Mouse (Mus musculus) megakaryocyte-erythroid progenitor cell, adult 5-6 weeks (primary cell): ENCODE measurements around the gene Scarf1. TPM values are rescaled to one million over a fixed set of nuclear protein-coding genes. Genes with fewer than 3 reads are reported as not detected.

Source experiments
- ATAC-seq: replicated peaks from 2 replicates; pipeline ENCODE4 v1.8.0; 2016; ENCODE audit warnings: mild to moderate bottlenecking, inconsistent platforms; ENCODE audit not compliant: severe bottlenecking, poor library complexity, low FRiP score, low TSS enrichment
- total RNA-seq, 2 experiments: library from RNA; stranded (forward) in 1 of 2; stranded (reverse) in 1 of 2; fragments of 200-1000, 215-1000 nt in 1 of 2; fragments of >200 nt in 1 of 2; fragmentation: Nextera tagmentation in 1 of 2; gene quantifications; 2 replicates each; pipeline ENCODE4 v1.2.3; 2014 to 2017

Scarf1 gene
- total RNA-seq (2014; fragmentation: Nextera tagmentation) (1.0 TPM in 1 of 2 replicates, not detected in the other), total RNA-seq (2017) (0.65 TPM in 1 of 2 replicates, not detected in the other)

DNA sequence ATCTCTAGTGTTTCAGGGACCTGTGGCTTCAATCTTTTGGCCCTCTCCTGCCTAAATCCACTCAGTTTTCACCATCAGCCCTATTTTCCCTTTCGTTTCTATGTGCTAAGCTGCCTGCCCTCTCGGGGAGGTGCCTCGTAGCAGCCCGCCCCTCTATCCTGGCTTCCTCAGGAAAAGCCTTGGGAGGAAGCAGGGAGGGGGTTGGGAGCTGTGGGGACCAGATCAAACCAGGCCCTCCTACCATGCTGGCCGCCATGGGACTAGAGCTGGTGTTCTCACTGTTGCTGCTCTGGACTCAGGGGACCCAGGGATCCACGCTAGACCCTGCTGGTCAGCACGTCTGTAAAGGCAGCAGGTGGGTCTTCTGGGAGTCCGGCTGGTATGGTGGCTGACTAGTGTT lies at the start of gene Scarf1:
TSS of gene Scarf1 (plus strand) at position 205 of the 400 bp plus-strand sequence.
- ATAC-seq = no peak

DNA sequence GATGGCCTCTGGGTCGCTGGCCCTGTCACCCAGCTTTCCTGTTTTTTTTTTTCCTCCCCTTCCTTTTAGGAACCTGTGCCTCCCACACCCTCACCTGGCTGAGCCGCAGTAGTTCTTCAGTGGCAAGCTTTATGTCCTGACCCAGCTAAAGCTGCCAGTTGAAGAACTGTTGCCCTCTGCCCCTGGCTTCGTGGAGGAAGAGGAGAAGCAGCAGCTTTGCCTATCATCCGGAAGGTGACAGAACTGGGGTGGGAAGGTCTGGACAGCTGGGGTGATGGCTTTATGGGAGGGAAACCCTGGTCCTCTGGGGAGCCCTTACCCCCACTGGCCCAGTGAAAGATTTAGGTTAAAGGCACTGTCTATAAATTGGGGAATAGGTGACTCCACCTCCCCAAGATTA lies 49.7 kb upstream of the Scarf1 start:
- ATAC-seq = no peak

DNA sequence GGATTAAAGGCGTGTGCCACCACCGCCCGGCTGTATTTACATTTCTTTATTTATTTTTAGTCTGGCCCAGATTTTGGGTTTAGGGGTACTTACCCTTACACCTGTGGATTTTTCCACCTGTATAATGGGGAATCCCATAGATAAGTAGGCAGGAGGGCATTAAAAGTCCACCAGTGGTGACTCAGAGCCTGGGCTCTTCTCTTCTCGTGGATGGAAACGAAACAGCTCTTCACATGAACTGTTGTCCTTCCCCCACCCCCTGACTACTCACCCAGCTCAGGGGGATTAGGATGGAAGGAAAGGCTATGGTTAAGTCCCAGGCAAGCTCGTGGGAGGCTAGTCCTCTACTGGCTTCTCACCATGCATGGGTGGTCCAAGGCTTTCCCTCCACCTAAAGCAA lies 48.9 kb upstream of the Scarf1 start:
- no peak for ATAC-seq

DNA sequence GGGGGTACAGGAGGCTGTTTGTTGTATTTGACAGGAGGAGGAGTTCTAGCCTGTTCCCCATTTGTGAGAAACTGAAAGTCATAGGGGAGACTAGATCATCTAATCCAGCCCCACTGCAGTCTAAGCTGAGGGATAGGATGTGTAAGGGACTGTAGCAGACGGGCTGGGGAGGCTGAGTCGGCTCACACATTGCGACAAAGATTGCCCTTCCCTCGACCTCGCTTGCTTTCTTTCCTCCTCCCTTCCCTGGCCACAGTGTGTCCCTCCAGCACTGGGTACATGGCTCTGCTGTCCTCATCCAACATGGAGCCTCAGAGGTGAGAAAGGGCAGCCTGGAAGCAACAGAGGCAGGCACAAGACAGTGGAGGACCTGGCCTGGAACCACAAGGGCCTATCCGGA lies 48.3 kb upstream of the Scarf1 start:
- no peak for ATAC-seq

DNA sequence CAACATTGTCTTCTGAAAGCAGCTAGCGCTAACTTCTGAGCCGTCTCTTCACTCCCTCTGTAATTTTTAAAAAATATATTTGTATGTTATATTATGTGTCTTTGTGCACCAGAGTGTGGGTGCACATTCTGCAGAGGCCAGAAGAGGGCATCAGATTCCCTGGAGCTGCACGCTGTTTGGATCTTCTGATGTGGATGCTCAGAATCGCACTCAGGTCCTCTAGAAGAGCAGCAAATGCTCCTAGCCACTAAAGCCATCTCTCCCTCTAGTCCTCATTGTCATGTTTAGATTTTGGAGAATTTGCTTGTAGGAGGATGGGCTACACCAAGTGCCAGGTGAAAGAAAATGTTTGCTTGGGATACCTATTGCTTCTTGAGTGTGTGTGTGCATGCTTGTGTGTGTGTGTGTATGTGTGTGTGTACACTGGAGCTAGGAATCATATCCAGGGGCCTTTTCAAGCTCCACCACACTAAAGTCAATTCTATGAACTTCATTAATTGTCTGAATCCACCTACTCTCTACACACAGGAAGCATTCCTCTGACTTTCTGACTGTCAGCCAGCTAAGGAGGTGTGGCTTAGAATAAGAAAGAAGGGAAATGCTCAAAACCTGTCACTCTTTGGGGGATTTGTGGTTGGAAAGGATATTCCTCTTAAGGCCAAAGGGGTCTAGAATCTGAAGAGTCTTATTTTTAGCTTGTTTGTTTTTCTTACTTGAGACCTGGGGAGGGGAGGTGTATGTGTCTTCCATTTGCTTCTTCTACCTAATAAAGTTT lies 46.4 kb upstream of the Scarf1 start:
- no peak for ATAC-seq

DNA sequence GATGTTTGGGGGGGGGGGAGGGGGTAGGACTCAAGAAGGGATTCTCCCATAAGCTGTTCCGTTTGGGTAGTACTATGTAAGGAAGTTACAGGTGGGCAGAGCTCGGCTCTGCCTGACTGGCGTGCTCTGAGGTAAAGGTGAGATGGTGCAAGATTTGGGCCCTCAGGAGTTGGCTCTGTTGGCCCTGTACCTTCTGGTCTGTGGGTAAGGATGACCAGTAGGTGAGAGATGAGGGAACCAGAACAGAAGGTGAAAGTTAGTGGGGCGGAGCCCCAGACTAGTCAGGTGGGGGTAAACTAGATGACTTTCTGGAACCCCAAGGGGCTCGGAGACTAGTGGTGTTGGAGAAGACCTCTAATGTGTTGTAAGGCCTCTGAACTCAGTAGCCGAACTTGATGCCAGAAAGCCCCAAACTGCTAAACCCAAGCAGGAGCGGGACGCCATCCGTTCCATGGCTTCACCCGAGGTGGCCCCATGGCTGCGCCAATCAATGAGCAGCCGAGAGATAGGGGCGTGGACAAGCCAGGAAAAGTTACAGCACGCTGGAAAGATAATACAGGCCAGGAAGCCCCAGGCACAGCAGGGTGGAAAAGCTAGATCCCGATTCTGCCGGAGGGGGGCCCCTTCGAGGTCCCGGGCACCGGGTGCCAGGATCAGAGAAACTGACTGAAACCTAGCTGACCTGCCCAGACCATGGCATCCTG lies 45.7 kb upstream of the Scarf1 start:
- peak; percentile 78 for ATAC-seq

DNA sequence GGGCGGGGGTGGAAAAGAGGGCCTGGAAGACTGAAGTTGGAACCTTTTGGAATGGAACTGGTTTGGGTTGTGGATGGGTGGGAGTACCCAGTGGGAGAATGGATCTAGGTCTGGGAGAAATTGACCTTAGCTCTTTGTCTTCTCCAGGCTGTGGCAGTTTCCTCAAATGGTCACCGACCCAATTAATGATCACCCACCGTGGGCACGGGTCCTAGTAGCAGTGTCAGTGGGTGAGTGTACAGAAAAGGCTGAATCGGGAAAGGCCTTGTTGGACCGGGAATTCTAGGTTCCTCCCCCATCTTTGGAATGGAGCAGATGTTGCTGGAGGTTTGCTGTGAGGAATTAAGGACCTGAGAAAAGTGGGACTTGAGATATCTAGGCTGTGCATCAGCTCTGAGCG lies 44.9 kb upstream of the Scarf1 start:
- ATAC-seq = no peak; the same call in 1 of the 2 replicates

DNA sequence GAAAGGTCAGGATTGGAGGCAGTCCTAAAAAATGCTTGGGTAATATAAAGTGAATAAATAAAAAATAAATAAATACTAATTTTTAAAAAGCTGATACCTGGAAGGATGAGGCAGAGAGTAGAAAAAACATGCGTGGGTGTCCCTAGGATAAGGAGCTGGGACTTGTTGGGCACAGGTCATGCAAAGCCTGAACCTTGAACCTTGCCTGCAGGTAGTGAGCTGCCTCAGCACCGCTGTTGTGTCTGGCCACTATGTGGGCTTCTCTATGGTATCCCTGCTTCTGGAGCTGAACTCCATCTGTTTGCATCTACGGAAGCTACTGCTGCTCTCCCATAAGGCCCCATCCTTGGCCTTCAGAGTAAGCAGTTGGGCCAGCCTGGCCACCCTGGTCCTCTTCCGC lies 44.1 kb upstream of the Scarf1 start:
- ATAC-seq = no peak

DNA sequence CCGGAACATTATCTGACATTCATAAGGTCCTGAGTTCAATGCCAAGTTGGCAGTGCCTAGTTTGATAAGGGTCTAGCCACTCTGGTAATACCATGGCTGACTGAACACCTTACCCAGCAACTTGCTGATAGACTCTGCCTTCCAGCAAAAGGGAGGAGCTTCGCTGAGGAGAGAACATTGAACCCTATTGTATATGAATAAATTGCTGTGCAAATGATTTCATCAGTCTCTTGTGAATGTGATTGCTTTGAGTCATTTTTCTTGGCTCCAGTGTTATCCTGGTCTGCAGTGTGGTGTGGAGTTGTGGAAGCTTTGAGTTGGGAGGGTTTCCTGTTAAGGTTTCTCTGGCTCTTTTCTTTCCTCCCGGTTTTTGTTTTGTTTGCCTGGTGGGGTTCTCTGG lies 42.7 kb upstream of the Scarf1 start:
- 0 out of 2 replicates have a peak, but pooled peaks have one; percentile 35 for ATAC-seq

DNA sequence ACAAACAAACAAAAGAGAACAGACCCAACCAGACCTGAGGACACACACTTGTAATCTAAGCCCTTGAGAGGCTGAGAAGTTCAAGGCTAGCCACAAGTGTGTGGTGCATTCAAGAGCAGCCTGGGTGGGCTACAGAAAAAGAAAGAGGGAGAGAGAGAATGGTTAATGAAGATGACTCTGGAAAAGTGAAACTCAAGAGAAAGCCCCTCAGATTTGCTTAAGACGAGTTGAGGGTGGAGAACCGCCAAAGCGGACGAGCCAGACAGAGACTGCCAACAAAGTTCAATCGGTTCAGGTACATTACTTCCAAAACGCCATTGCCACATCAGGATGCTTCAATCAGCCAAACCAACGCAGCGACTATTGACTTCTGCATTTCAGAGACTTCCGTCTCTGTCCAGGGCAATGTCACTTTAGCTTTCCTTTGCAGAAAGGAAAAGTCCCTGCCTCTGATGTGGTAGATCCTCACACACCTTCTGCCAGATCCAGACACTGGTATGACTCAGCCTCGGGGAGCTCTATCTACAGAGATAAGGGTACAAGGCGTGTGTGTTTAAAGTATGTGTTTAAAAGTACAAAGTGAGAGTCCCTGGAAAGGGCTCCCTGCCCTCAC lies 40.8 kb upstream of the Scarf1 start:
- ATAC-seq = peak; percentile 67

DNA sequence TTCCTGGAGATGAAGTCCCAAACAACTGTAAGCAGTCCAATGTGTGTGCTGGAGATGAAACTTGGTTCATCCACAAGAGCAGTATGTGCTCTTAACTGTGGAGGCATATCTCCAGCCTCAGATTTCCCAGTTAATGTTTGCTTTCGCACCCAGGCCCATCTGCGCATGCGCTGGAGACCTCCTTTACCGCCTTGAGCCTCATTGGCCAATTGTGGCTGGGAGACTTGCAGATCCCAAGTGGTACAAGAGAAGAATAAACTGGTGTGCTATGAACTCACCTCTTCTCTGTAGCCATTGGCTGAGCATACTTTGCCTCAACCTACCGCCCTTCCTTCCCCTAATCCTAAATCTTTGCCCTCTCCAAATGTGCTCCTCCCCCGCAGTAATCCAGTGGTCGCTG lies 40.0 kb upstream of the Scarf1 start:
- ATAC-seq = no peak

DNA sequence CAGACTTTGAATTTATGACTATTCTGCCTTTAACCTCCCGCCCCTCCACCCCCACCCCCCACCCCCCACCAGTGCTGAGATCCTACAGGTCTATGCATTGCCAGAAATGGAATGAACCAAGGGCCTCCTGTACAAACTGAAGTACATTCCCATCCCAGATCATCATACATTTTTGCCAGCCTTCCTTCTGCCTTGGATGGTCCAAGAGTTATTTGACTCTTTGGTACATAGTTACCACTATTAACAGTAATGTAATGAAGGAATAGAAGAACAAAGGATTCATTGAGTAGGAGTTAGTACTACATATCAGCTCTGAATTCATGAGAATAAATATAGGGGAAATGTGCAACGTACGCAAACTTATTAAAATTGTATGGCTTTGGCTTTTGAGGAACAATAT lies 27.1 kb upstream of the Scarf1 start:
- 0 out of 2 replicates have a peak, but pooled peaks have one; percentile 3 for ATAC-seq

DNA sequence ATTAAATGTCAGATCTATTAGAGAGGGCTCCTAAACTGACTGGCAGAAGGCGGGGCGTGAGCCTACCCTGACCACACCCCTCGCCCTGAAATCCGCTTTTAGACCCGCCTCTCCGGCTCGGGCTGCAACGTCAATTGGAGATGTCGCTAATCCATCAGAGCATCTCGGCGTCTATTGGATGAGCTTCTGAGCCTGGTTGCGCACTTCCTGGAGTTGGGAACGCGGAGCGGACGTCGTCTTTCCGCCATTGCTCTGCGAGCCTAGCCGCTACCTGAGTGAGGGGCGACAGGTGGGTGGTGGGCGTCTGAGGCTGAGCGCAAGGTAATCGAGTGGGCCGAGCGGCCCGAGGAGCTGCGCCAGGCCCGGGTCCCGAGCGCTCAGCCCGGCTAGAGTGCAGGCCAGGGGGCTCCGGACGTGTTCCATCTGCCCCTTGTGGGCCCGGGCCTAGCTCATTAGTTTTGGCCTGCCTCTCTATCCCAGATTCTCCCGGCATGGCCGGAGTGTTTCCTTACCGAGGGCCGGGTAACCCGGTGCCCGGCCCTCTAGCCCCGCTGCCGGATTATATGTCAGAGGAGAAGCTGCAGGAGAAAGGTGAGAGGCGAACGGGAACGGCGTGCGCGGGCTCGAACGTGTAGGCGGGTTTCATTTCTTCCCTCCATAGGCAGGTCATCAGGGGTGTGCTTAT lies 26.6 kb upstream of the Scarf1 start, which contains the start of gene Prpf8:
TSS of gene Prpf8 (plus strand) at position 216 of the 685 bp plus-strand sequence.
- ATAC-seq = peak; percentile 100

DNA sequence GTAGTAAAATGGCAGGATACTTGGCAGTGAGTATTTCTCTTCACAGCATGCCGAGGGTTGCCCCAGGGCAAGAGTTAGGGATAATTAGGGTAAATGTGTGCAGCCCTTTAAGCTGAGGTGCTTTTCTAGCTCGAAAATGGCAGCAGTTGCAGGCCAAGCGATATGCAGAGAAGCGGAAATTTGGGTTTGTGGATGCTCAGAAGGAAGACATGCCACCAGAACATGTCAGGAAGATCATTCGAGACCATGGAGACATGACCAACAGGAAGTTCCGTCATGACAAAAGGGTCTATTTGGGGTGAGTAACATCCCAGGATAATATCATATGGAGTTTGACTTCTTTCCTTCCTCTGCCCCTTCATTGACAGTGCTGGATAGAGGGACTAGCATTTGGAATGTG lies 25.8 kb upstream of the Scarf1 start:
- ATAC-seq = no peak

DNA sequence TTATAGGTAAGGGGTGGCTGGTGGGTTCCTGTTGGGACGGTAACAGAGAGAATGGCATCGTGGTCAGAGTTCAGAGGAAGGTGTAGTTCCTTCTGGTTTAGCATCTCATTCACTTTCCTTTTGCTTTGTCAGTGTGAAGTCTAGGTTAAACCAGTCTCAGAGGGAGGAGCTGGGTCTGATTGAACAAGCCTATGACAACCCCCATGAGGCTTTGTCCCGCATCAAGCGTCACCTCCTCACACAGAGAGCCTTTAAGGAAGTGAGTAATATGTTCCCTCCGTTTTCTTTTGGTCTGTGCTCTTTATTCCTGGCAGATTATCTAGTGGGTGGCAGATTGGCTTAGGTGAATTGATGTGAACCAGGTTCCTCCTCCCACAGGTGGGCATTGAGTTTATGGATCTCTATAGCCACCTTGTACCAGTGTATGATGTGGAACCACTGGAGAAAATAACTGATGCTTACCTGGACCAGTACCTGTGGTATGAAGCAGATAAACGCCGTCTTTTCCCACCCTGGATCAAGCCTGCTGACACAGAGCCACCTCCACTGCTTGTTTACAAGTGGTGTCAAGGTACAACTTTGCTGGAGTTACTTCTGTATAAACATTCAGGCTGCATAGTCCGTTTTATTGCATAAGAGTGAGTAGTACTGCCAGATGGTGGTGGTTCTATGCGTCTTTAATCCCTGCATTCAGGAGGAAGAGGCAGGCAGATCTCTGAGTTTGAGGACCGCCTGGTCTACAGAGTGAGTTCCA lies 18.9 kb upstream of the Scarf1 start:
- ATAC-seq = no peak

DNA sequence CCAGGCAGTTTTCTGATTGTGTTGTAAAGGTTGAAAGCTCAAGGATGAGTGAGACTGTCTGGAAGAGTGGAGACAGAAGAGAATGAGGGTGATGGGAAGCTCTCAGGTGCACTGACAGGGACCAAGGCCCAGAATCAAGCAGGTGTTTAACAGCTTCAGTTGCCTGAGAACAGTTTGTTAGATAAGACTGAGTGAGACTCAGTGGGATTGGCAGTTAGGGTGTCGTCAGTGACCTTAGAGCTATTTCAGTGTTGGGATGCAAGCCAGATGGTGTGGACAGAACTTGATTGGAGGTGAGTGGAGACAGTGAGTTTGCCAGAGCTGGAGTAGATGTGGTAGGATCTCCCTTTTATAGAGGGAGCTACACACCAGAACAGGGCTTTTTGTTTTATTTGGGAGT lies 15.2 kb upstream of the Scarf1 start:
- ATAC-seq = peak; percentile 38; the same call in 1 of the 2 replicates

DNA sequence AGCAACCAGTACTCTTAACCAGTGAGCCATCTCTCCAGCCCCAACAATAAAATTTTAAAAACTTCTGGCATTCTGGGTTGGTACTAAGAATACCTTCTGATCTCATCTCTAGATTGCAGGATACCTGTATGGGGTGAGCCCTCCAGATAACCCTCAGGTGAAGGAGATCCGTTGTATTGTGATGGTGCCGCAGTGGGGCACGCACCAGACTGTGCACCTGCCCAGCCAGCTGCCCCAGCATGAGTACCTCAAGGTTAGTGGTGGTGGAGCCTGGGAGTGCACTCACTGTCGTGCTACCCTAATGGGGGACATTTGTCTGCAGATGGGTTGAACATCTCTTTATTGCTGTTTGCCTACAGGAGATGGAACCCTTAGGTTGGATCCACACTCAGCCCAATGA lies 5.2 kb upstream of the Scarf1 start:
- ATAC-seq = no peak

DNA sequence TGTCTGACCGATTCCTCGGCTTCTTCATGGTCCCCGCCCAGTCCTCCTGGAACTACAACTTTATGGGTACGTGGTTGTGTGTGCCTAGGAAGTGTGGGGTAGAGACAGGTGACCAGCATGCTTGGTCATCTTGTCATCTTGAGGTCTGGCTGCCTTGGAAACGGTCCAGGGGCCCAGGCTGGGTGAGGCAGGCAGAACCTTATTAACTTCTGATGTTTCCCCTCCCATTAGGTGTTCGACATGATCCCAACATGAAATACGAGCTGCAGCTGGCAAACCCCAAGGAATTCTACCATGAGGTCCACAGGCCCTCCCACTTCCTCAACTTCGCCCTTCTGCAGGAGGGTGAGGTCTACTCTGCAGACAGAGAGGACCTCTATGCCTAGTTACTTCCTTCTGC lies 4.4 kb upstream of the Scarf1 start:
- no peak for ATAC-seq
